Mouse (Mus musculus): Measurements from ENCODE around the gene Prn.

- no peak for TF ChIP-seq CTCF (IDR thresholded peaks at IDR 0.05; ENCODE audit: insufficient read depth, low read length)
- TF ChIP-seq POLR2A (IDR thresholded peaks at IDR 0.05; ENCODE audit: borderline replicate concordance, extremely low read depth, low read depth, low read length), result peak; percentile 91
Observed at GRCm38 (mm10) chr2:131909683-131910572, at the start of gene Prn, which contains the start of gene Prnp.

Data from lung, adult 2 months (tissue).